In the genomic region with DNA sequence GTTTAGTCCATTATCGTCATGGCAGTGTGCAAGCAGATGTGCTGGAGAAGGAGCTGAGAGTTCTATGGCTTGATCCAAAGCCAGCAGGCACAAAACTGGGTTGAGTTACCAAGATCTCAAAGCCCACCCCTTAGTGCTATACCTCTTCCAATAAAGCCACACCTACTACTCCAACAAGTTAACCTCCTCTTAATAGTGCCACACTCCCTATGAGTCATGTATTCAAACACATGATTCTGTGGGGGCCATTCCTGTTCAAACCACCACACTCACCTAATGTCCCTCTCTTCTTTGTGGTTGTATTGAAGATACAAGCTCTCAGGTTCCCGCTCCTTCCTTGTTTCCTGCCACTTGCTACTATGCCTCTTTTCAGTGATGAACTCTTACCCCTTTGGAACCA, we compare ENCODE assay signal across 24 mouse cellular contexts. TPM values are rescaled to one million over a fixed set of nuclear protein-coding genes. Genes with fewer than 3 reads are reported as not detected.
"Had no signal": no experiment of that assay in that cellular context is flagged by ENCODE, and none has a peak within 500 bp of the region (broad histone marks: within the 10 kb centered on the region; RNA-seq: fewer than 3 reads in every experiment).

No protein-coding gene starts in this region.

- ATAC-seq: liver, embryonic 12.5 days had no signal

- H3K36me3 ChIP-seq: limb, embryonic 10.5 days; midbrain, embryonic 10.5 days; neural tube, embryonic 13.5 days had no signal

- H3K27ac ChIP-seq: kidney, postnatal 0 days; limb, embryonic 10.5 days; liver, embryonic 12.5 days; midbrain, embryonic 10.5 days; neural tube, embryonic 13.5 days had no signal

- H3K9ac ChIP-seq: liver, embryonic 12.5 days; lung, embryonic 14.5 days; neural tube, embryonic 13.5 days had no signal

- H3K4me1 ChIP-seq: limb, embryonic 10.5 days; midbrain, embryonic 10.5 days; neural tube, embryonic 13.5 days had no signal

- H3K4me2 ChIP-seq: liver, embryonic 12.5 days; lung, embryonic 14.5 days; neural tube, embryonic 13.5 days had no signal

- H3K27me3 ChIP-seq: liver, embryonic 12.5 days; neural tube, embryonic 13.5 days had no signal

- DNase-seq: kidney, adult 9 months; kidney, postnatal 4 days; lung, embryonic 14.5 days; lung, postnatal 10 days; lung, postnatal 4 days; midbrain, embryonic 14.5 days; right cerebral cortex, adult 18-20 months; right cerebral cortex, postnatal 25 days; thymus, postnatal 36 days had no signal

- H3K4me3 ChIP-seq: limb, embryonic 10.5 days; liver, embryonic 12.5 days; midbrain, embryonic 10.5 days; neural tube, embryonic 13.5 days had no signal

- H3K9me3 ChIP-seq: limb, embryonic 10.5 days; liver, embryonic 12.5 days; midbrain, embryonic 10.5 days had no signal

RNA-seq across cellular contexts. Expression of gene Gm11027, which starts 24.7 kb away (rescaled TPM):
- total RNA-seq: layer of hippocampus, adult 8-10 months; layer of hippocampus, postnatal 14 days; left cerebral cortex, adult 18-20 months; left cerebral cortex, postnatal 14 days; megakaryocyte, adult 5-6 weeks; monocyte, adult 5-6 weeks had no signal
- polyA plus RNA-seq: kidney, postnatal 0 days; limb, embryonic 10.5 days; limb, embryonic 14.5 days; liver, embryonic 12.5 days; liver, embryonic 16.5 days; lung, embryonic 14.5 days; midbrain, embryonic 10.5 days; midbrain, embryonic 14.5 days; neural tube, embryonic 13.5 days; small intestine, adult 2 months; thymus, postnatal 0 days had no signal

RNA-seq across cellular contexts. Expression of gene Wdr60, which starts 37.1 kb away (rescaled TPM):
- total RNA-seq: monocyte, adult 5-6 weeks had no signal
